Mouse (Mus musculus) layer of hippocampus, adult 2 months (tissue): ENCODE measurements at regions not wholly inside any gene's neighbourhood (a gene's known extent, or its start where the extent isn't known, plus 50 kb on each side); places are given as distances from the start of the nearest gene placed in this dataset.

Experiments used
- DNase-seq, 2 experiments: peaks; one replicate each; pipeline ENCODE4 v3.0.0; 2022; ENCODE audit warnings: low spot score in 2 of 2
- H3K27ac ChIP-seq: fragments of 200-600 bp; 2 replicates; pipeline ENCODE4 v1.8.1; 2022
- H3K4me3 ChIP-seq: fragments of 200-600 bp; 2 replicates; pipeline ENCODE4 v1.8.1; 2022; ENCODE audit warnings: mild to moderate bottlenecking
- CTCF ChIP-seq: fragments of 200-600 bp; conservative IDR thresholded peaks from 2 replicates; pipeline ENCODE4 v1.8.1; 2022; ENCODE audit warnings: antibody characterized with exemption, mild to moderate bottlenecking, moderate library complexity

GRCm38 (mm10) chr1:104226493-104226892 is 541.8 kb upstream of the Cdh20 start:
- H3K27ac ChIP-seq, result peak overlapping the region; percentile 79
- H3K4me3 ChIP-seq, result no peak overlapping the region
- TF ChIP-seq CTCF, result no peak
- no peak for DNase-seq

GRCm38 (mm10) chr1:104226901-104227300 is 541.4 kb upstream of the Cdh20 start:
- DNase-seq, result peak; percentile 43 to 82
- H3K27ac ChIP-seq, result peak overlapping the region; percentile 79
- TF ChIP-seq CTCF, result no peak
- H3K4me3 ChIP-seq, result no peak overlapping the region

- no peak for TF ChIP-seq CTCF
- peak in 1 of 2 experiments; percentile 5 for DNase-seq
- no peak overlapping the region for H3K27ac ChIP-seq
- no peak overlapping the region for H3K4me3 ChIP-seq
Observed at GRCm38 (mm10) chr1:104241605-104242004, 526.7 kb upstream of the Cdh20 start.

GRCm38 (mm10) chr1:104265775-104266174 is 502.6 kb upstream of the Cdh20 start:
- no peak for DNase-seq
- Histone ChIP-seq H3K27ac (no peak overlapping the region), H3K4me3 (no peak overlapping the region)
- no peak for TF ChIP-seq CTCF

- no peak for TF ChIP-seq CTCF
- H3K4me3 ChIP-seq, result no peak overlapping the region
- no peak overlapping the region for H3K27ac ChIP-seq
- no peak for DNase-seq
Observed at GRCm38 (mm10) chr1:104307941-104308340, 460.4 kb upstream of the Cdh20 start.

- Histone ChIP-seq H3K27ac (no peak overlapping the region), H3K4me3 (no peak overlapping the region)
- TF ChIP-seq CTCF, result no peak
- no peak for DNase-seq
Observed at GRCm38 (mm10) chr1:104311617-104312016, 456.7 kb upstream of the Cdh20 start.

GRCm38 (mm10) chr1:104315058-104315457 is 453.3 kb upstream of the Cdh20 start:
- no peak for TF ChIP-seq CTCF
- Histone ChIP-seq H3K27ac (no peak overlapping the region), H3K4me3 (no peak overlapping the region)
- DNase-seq, result no peak

GRCm38 (mm10) chr1:104318020-104318419 is 450.3 kb upstream of the Cdh20 start:
- no peak for DNase-seq
- no peak overlapping the region for H3K4me3 ChIP-seq
- no peak for TF ChIP-seq CTCF

GRCm38 (mm10) chr1:104332666-104333370 is 435.5 kb upstream of the Cdh20 start:
- DNase-seq, result no peak
- Histone ChIP-seq H3K4me3 (no peak overlapping the region), H3K27ac (no peak overlapping the region)
- no peak for TF ChIP-seq CTCF

More at GRCm38 (mm10) chr1:104318020-104318419, 450.3 kb upstream of the Cdh20 start:
- H3K27ac ChIP-seq, result no peak overlapping the region

- no peak for DNase-seq
- Histone ChIP-seq H3K27ac (no peak overlapping the region), H3K4me3 (no peak overlapping the region)
- no peak for TF ChIP-seq CTCF
Observed at GRCm38 (mm10) chr1:104333577-104333976, 434.8 kb upstream of the Cdh20 start.
